Mouse (Mus musculus): ENCODE measurements around the gene Ift122.
"Not testable (repeated sequence)": the region's sequence is repeated elsewhere in the genome, so short reads cannot be mapped to it uniquely, and the experiment has no call there.

The Ift122 gene

GRCm38 (mm10) chr6:115845006-115845405 lies 8.3 kb upstream of the Ift122 start:
- DNase-seq (ENCODE audit: extremely low spot score, low read depth, low spot score) = no peak

- DNase-seq (ENCODE audit: extremely low spot score, low read depth, low spot score) = no peak
These were observed 6.4 kb upstream of the Ift122 start for GRCm38 (mm10) chr6:115846640-115847411.

- DNase-seq (ENCODE audit: extremely low spot score, low read depth, low spot score) = no peak
These were observed 4.5 kb upstream of the Ift122 start for GRCm38 (mm10) chr6:115848598-115849304.

GRCm38 (mm10) chr6:115852446-115853090 lies 702 bp upstream of the Ift122 start:
- no peak for DNase-seq (ENCODE audit: extremely low spot score, low read depth, low spot score)

GRCm38 (mm10) chr6:115853985-115854384 lies 715 bp downstream of the Ift122 start:
- DNase-seq (ENCODE audit: extremely low spot score, low read depth, low spot score) = peak; percentile 37

- no peak for DNase-seq (ENCODE audit: extremely low spot score, low read depth, low spot score)
These were observed 1.2 kb downstream of the Ift122 start for GRCm38 (mm10) chr6:115854432-115854831.

GRCm38 (mm10) chr6:115855733-115856360 lies 2.6 kb downstream of the Ift122 start:
- no peak for DNase-seq (ENCODE audit: extremely low spot score, low read depth, low spot score)

GRCm38 (mm10) chr6:115856361-115856745 lies 3.1 kb downstream of the Ift122 start:
- DNase-seq (ENCODE audit: extremely low spot score, low read depth, low spot score) = no peak

GRCm38 (mm10) chr6:115859258-115859657 lies 6.0 kb downstream of the Ift122 start:
- DNase-seq (ENCODE audit: extremely low spot score, low read depth, low spot score) = no peak

- DNase-seq (ENCODE audit: extremely low spot score, low read depth, low spot score) = no peak
These were observed 6.8 kb downstream of the Ift122 start for GRCm38 (mm10) chr6:115860027-115860556.

GRCm38 (mm10) chr6:115863340-115863841 lies 10.1 kb downstream of the Ift122 start:
- DNase-seq (ENCODE audit: extremely low spot score, low read depth, low spot score) = no peak

- DNase-seq (ENCODE audit: extremely low spot score, low read depth, low spot score) = no peak
These were observed 12.0 kb downstream of the Ift122 start for GRCm38 (mm10) chr6:115865246-115865645.

GRCm38 (mm10) chr6:115867157-115867556 lies 13.9 kb downstream of the Ift122 start:
- DNase-seq (ENCODE audit: extremely low spot score, low read depth, low spot score) = not testable (repeated sequence)

GRCm38 (mm10) chr6:115871318-115871717 lies 18.0 kb downstream of the Ift122 start:
- not testable (repeated sequence) for DNase-seq (ENCODE audit: extremely low spot score, low read depth, low spot score)

GRCm38 (mm10) chr6:115877239-115877638 lies 24.0 kb downstream of the Ift122 start:
- DNase-seq (ENCODE audit: extremely low spot score, low read depth, low spot score) = no peak

- DNase-seq (ENCODE audit: extremely low spot score, low read depth, low spot score) = no peak
These were observed 25.4 kb downstream of the Ift122 start for GRCm38 (mm10) chr6:115878694-115879093.

GRCm38 (mm10) chr6:115879736-115880135 lies 26.5 kb downstream of the Ift122 start:
- no peak for DNase-seq (ENCODE audit: extremely low spot score, low read depth, low spot score)

GRCm38 (mm10) chr6:115880751-115881150 lies 27.5 kb downstream of the Ift122 start:
- no peak for DNase-seq (ENCODE audit: extremely low spot score, low read depth, low spot score)

- no peak for DNase-seq (ENCODE audit: extremely low spot score, low read depth, low spot score)
These were observed 30.7 kb downstream of the Ift122 start for GRCm38 (mm10) chr6:115884018-115884417.

GRCm38 (mm10) chr6:115886894-115887293 lies 33.6 kb downstream of the Ift122 start:
- no peak for DNase-seq (ENCODE audit: extremely low spot score, low read depth, low spot score)

GRCm38 (mm10) chr6:115888296-115888695 lies 35.0 kb downstream of the Ift122 start:
- no peak for DNase-seq (ENCODE audit: extremely low spot score, low read depth, low spot score)

All from hindlimb bud, embryonic 11.5 days (tissue).